Mouse (Mus musculus) CD8-positive naive resting alpha-beta T cell, adult 57 days (primary cell): ENCODE data around the gene Gm19426. TPM values are rescaled to one million over a fixed set of nuclear protein-coding genes. Genes with fewer than 3 reads are reported as not detected.

Experiments
- total RNA-seq: library from RNA; stranded (reverse); gene quantifications from one replicate; pipeline ENCODE4 v1.2.4, GENCODE M21; 2023

The Gm19426 gene
- not detected for total RNA-seq

DNA sequence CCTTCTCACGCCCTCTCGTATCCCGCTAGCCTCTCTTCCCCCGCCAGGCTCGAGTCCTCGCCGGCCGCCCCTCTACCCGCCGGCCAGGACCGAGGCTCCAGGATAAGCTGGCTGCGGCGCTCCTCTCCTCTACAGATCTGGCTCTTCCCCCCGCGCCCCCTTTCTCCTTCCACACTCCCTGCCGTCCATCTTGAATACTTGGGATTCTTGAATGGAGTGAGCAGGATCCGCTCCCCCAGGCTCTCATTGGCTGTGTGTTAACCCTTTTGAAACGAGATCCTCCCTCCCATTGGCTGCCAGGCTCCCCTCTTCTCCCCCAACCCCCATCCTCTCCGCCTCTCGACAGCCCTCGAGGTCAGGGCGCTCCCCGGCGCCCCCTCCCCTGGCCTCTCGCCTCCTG is at the start of gene Gm19426:
Gene Gm19426, minus strand, starts transcription at position 95 of the 400 bp plus-strand sequence.

DNA sequence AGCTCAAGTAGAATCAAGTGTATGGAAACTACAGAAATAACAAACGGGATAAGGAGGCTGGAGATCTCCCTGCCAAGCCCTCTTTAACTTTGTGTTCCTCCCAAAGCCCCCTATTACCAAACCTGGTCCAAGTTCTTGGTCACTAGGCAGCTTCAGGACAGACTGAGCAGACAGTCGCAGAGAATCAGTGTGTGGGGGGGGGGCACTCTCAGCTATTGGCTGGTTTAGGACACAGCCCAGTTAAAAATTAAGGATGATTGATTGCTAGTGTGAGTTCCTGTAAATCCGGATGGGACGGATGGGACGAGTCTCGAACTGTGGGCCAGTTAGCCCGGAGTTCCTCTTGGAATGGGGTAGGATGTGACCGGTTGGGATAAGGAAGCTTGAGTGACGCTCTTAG is 31.8 kb upstream of the Gm19426 start, which contains the start of gene Serping1:
Gene Serping1, minus strand, starts transcription at position 204 of the 400 bp plus-strand sequence.

DNA sequence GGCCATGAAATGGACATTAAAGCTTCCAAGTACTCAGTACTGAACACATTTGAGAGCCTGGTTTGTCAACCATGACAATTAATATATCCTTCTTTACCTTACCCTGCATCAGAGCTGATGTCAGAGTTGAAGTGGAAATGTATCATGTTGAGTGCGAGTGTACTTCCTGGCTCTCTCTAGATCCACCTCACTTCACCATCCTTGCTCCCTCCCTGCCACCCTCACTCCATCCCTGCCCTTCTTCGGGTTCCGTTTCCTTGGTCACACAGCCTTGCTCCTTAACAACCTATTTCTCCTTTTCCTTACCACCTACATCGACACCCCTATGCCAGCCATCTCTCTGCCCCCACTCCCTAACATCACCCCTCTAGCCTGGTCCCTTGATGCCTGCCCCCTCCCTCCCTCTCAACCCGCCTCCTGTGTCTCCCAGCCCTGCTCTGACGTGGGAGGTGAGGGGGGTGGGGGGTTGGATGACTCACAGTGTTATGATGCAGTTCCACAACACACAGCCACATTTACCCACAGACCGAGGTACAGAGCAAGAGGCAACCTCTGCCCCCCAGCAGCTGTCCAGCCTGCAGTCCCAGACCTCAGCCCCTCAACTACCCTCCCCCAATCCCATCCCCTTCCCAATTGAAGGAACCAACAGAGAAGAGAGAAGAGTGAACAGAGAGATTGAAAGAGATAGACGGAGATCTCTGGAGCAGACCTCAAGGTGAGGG is 9.7 kb downstream of the Gm19426 start, which contains the start of gene Ypel4:
Gene Ypel4, plus strand, starts transcription at position 480 of the 722 bp plus-strand sequence.

DNA sequence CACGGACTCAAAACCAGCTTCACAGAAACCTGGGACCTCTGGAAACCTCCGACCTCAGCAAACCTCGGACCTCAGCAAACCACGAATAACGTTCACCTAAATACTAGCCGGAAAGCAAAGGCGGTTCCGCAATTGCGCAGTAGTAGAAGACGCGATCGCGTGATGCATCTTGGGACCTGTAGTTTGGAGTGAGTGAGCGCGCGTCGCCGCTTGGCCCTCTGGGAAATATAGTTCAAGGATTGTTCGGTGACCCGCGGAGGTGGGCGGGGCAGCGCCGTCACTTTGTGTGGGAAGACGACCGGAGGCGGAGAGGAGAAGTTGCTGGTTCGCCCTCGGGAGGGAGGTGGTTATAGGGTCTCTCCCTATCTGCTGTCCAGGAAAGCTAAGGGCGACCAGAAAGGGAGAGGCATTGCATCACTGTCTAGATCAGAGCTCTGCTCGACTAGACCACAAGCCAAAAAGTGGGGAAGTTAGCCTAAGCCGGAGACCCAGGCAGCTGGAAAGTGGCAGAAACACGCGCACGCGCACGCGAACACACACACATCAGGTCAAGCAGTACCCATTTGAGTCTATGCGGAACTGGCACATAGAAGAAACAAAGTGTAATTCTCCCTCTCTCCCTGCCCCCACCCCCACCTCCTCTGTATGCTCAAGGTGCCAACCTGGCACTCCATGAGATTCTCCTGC is 16.1 kb downstream of the Gm19426 start, which contains the start of gene Clp1:
Gene Clp1, minus strand, starts transcription at position 179 of the 687 bp plus-strand sequence.

DNA sequence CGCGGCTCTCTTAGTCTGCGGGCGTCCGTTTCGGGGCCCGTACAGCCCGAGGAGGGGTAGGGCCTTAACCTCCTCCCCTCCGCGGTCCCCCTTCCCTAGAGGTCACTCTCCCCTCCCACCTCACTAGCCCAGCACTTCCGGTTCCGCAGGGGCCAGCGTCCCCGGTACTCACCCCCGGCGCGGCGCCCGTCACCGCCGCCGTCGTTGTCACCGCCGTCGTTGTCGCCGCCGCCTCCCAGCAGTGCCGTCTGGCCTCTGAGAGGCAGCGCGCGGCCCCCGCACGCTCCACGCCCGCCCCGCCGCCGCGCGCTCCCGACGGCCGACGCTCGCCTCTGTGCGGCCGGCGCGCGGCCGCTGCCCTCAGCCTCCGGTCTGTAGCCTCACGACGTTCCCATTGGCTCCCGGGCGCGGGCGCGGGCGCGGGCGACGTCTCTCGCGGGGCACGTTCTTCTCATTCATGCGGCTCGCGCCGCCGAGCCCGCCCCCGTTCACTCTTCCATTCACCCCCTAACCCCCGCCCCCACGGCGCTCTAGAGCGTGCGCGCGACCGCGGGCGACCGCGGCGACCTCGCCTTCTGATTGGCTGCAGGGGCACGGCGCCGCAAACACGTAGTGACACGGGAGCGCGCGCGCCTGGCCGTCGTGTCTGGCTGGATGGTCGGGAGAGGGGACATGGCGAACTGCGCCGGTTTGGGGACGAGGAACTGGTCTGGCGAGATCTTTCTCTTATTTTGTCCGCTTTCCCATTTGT is 28.5 kb downstream of the Gm19426 start, which contains the start of gene Zdhhc5:
Gene Zdhhc5, minus strand, starts transcription at position 370 of the 751 bp plus-strand sequence.

Other genes starting within 250 kb of the Gm19426 start
- 1.7 TPM for gene Ctnnd1, start 92.9 kb downstream of the Gm19426 start, total RNA-seq
- gene Btbd18, start 84.6 kb downstream of the Gm19426 start, total RNA-seq: not detected
- 38.9 TPM for gene Selenoh, start 72.9 kb downstream of the Gm19426 start, total RNA-seq
- not detected for gene Gm28635, start 65.6 kb downstream of the Gm19426 start, total RNA-seq
- gene Med19, start 65.3 kb downstream of the Gm19426 start, total RNA-seq: 12.8 TPM
- gene Tmx2, start 64.5 kb downstream of the Gm19426 start, total RNA-seq: 38.8 TPM
- gene Zdhhc5, start 28.5 kb downstream of the Gm19426 start, total RNA-seq: 44.5 TPM
- gene Clp1, start 16.3 kb downstream of the Gm19426 start, total RNA-seq: 28.6 TPM
- gene Ypel4, start 9.6 kb downstream of the Gm19426 start, total RNA-seq: 0.67 TPM
- 0.95 TPM for gene Serping1, start 31.8 kb upstream of the Gm19426 start, total RNA-seq
- gene Ube2l6, start 55.2 kb upstream of the Gm19426 start, total RNA-seq: 10.3 TPM
- gene Smtnl1, start 79.0 kb upstream of the Gm19426 start, total RNA-seq: not detected
- 20.6 TPM for gene Timm10, start 83.3 kb upstream of the Gm19426 start, total RNA-seq
- 1.1 TPM for gene Slc43a1, start 95.2 kb upstream of the Gm19426 start, total RNA-seq
- gene Rtn4rl2, start 143.1 kb upstream of the Gm19426 start, total RNA-seq: not detected
- 6.7 TPM for gene Slc43a3, start 192.9 kb upstream of the Gm19426 start, total RNA-seq
- gene Prg2, start 236.8 kb upstream of the Gm19426 start, total RNA-seq: 1.7 TPM
- gene Prg3, start 244.6 kb upstream of the Gm19426 start, total RNA-seq: not detected